Mouse (Mus musculus) ES-Bruce4 (cell line): ENCODE results near the gene Aldh4a1.

Source experiments
- CTCF ChIP-seq: IDR thresholded peaks from one replicate; pipeline ENCODE4 v1.8.1; 2011; ENCODE audit warnings: low read depth, low read length
- EP300 ChIP-seq: IDR thresholded peaks from 2 replicates; pipeline ENCODE4 v1.6.1; 2011; ENCODE audit warnings: low read depth, low read length; ENCODE audit not compliant: insufficient read depth
- POLR2A ChIP-seq: IDR thresholded peaks from one replicate; pipeline ENCODE4 v1.8.1; 2011; ENCODE audit warnings: low read length; ENCODE audit not compliant: insufficient read depth

- no peak for TF ChIP-seq CTCF
- no peak for TF ChIP-seq EP300
- TF ChIP-seq POLR2A: no peak
Observed at GRCm38 (mm10) chr4:139579003-139579402, 43.7 kb upstream of the Aldh4a1 start.
